Mouse (Mus musculus) neutrophil, adult 83 days (primary cell): Measurements from ENCODE around the gene Nkapl. TPM values are rescaled to one million over a fixed set of nuclear protein-coding genes. Genes with fewer than 3 reads are reported as not detected.

Experiments
- total RNA-seq, 2 experiments: library from RNA; stranded (reverse); gene quantifications; one replicate each; pipeline ENCODE4 v1.2.4; 2023

Nkapl gene
- not detected for total RNA-seq

DNA sequence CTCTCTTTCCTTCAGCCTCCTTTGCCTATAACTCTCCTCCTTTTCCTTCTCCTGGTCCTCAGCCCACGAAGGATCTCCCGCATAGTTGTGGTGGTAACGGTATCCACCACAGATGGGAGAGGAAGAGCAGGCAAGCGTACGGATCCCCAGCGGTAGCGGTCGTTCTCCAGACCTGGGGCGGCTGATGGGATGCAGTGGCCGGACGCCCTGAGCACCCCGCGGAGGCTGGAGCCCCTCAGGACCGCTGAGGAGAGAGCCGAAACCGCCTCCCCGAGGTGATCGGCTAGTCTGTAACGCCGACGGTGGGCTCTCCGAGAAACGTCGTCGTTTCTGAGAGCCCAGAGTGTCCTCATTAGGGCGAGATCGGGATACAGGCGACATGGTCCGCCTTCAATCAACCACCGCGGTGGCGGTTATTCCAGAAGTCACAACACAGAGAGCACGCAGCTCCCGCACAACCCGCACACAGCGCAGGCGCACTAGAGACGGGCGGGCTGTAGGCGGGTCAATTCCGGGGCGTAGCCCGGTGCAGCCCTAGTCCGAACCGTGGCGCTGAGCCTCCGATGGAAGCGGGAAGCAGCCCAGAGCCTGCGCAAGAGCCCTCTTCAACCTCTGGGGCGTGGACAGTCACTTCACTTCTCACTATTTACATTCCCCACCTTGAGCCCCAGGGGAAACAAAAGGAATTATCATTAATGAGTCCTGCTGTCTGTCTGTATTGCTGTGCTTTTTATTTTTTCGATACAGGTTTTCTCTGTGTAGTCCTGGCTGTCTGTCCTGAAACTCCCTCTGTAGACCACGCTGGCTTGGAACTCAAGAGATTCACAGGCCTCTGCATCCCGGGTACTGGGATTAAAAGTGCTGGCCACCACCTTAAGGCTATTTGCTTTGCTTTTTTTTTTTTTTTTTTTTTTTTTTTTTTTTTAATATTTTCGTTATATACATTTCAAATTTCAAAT lies at the start of gene Nkapl:
Gene Nkapl, minus strand, starts transcription at position 449 of the 959 bp plus-strand sequence.

DNA sequence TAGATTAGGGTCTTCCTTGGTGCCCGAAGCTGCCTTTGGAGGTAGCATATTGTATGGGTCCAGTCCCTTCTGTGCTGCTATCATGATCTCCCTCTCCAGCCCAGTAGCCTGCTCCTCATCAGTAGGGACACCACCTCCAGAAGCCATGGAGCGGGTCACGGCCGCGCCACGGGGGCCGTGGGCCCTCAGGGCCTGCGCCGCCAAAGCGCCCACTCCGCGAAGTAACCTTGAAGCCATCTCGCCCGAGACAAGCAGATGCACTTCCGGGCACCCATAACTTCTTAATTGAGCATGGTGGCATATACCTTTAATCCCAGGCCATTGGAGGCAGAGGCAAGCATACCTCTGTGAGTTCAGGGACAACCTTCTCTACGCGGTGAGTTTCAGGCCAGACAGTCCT lies 32.9 kb upstream of the Nkapl start, which contains the start of gene Gm11273:
Gene Gm11273, minus strand, starts transcription at position 237 of the 400 bp plus-strand sequence.

DNA sequence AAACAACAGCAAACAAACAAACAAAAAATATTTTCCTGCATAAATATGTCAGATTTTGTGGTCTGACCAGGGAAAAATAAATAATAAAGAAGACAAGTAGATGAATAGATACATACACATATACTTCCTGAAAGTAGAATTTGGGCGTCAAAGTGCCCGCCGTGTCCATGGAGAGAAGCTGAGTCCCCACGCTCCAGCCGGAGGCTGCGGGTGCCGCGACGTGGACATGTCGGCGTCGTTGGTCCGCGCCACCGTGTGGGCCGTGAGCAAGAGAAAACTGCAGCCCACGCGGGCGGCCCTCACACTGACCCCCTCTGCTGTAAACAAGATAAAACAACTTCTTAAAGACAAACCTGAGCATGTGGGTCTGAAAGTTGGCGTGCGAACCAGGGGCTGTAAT lies 26.8 kb upstream of the Nkapl start, which contains the start of gene AK157302:
Gene AK157302, plus strand, starts transcription at position 144 of the 400 bp plus-strand sequence.

DNA sequence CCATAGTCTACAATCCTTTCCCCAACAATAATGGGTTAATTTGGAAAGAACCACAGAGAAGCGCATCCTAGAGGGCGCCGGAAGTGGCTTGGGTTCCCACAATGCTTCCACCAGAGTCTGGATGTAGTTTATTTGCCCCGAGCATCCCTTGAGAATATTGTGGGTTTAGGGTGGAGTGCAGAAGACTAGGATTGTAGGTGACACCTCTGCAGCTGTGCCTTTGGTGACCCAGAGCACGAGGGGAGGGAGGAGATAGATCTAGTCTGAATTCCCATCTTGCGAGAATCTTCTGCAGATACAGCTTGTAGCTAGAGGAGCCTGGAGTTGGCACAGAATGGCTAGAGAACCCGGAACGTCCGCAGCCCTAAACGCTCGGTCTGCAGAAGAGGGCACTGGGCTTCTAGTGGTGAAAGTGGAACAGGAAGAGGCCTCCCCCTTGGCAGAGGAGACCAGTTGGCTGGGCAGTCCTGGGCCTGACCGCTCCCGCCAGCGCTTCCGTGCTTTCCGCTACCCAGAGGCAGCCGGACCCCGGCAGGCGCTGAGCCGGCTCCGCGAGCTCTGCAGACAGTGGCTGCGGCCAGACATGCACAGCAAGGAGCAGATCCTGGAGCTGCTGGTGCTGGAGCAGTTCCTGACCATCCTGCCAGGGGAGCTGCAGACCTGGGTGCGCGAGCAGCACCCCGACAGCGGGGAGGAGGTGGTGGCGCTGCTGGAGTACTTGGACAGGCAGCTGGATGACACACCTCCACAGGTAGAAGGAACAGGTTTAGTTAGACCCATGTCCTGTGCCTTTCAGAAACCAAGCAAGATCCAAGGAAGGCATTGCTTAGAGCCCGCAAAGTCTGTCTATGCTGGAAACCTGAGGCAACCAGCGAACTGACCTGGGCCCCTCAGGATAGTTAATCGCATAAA lies 10.7 kb upstream of the Nkapl start, which contains the start of the genes Zkscan4 and Gm10065:
Gene Zkscan4, plus strand, starts transcription at position 149 of the 912 bp plus-strand sequence.
Gene Gm10065, minus strand, starts transcription at position 683 of the 912 bp plus-strand sequence.

DNA sequence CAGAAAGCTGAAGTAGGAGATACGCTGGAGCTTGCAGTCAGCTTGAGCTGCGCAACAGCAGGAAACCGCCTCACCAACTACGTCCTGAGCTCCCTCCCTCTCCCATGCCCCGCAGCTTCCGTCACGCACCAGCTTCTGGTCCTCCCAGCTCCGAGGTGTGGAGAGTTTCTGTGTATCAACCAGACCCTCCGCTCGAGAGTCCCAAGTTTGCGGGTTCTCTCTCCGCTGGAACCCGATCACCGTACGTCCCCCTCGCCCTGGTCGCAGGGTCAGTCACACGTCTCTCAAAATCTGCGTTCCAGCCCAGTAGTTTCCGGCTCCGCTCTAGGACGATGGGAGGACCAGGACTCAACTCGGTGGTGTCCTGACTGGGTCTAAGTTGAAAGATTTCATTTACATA lies 14.9 kb downstream of the Nkapl start, which contains the start of gene Zscan26:
Gene Zscan26, minus strand, starts transcription at position 282 of the 400 bp plus-strand sequence.

DNA sequence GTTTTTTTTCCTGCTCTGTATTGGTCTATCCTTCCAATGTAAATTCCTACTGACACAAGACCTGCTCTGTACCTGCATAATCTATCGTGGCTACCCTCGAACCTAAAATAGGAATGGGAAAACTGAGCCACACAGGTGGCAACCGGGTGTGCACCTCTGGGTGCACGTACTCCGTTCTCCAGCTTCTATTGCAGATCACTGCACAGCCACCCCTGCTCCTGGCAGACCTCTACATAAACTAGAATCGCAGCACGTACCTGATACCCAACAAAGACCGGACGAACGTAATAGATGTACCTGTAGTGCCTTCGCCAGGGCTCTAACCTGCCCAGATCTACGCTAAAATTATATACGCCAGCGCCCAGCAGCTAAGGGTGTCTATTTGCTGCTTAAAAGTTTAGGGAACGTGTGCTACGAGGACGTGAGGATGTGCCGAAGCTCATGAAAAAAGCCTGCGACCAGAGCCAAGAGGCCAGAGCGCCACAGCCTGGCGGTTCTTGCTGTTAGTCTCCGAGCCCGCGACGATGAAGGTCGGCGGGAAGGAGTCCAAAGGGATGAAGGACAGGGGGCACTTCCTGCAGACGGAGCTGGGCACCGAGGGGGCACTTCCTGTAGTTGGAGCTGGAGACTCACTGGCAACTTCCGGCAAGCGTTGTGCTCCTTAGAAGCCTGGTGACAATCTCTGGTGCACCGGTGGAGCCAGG lies 27.7 kb downstream of the Nkapl start, which contains the start of gene Pgbd1:
Gene Pgbd1, minus strand, starts transcription at position 556 of the 704 bp plus-strand sequence.

Other genes starting within 250 kb of the Nkapl start
- gene Gpx5, start 175.8 kb downstream of the Nkapl start, total RNA-seq, result not detected
- not detected for gene Gpx6, start 156.4 kb downstream of the Nkapl start, total RNA-seq
- gene Olfr1367, start 121.6 kb downstream of the Nkapl start, total RNA-seq, result not detected
- 1 to 10 TPM; 2.3 to 2.9 TPM for gene Zscan12, start 105.7 kb downstream of the Nkapl start, total RNA-seq
- gene Zkscan3, start 65.8 kb downstream of the Nkapl start, total RNA-seq, result 10 to 100 TPM; 23.5 to 24.5 TPM
- gene Pgbd1, start 27.5 kb downstream of the Nkapl start, total RNA-seq, result not detected
- gene Zscan26, start 14.8 kb downstream of the Nkapl start, total RNA-seq, result 1 to 10 TPM; 8.4 to 9.1 TPM
- under 1 TPM in 1 of 2 experiments, not detected in 1; 0.22 TPM for gene Zkscan4, start 10.4 kb upstream of the Nkapl start, total RNA-seq
- not detected for gene Gm10065, start 10.9 kb upstream of the Nkapl start, total RNA-seq
- 1 to 10 TPM; 2.4 to 2.7 TPM for gene AK157302, start 26.7 kb upstream of the Nkapl start, total RNA-seq
- gene Gm11273, start 32.9 kb upstream of the Nkapl start, total RNA-seq, result 10 to 100 TPM; 11.5 to 12.9 TPM
- 1 to 10 TPM; 2.4 to 3.9 TPM for gene Zkscan8, start 62.6 kb upstream of the Nkapl start, total RNA-seq
- not detected for gene Olfr1366, start 74.3 kb upstream of the Nkapl start, total RNA-seq
- not detected for gene Olfr1535, start 91.4 kb upstream of the Nkapl start, total RNA-seq
- not detected for gene Olfr1364, start 113.2 kb upstream of the Nkapl start, total RNA-seq
- not detected for gene Olfr1362, start 145.5 kb upstream of the Nkapl start, total RNA-seq
- gene Olfr11, start 174.0 kb upstream of the Nkapl start, total RNA-seq, result not detected
- not detected for gene Olfr1361, start 194.9 kb upstream of the Nkapl start, total RNA-seq
- not detected for gene Olfr1360, start 208.9 kb upstream of the Nkapl start, total RNA-seq
- not detected for gene Olfr1359, start 229.6 kb upstream of the Nkapl start, total RNA-seq
- 1,000 to 10,000 TPM; 1,112 to 1,155 TPM for gene Hist1h2bl, start 247.6 kb upstream of the Nkapl start, total RNA-seq
- 100 to 1,000 TPM; 381 to 445 TPM for gene Hist1h2ai, start 247.9 kb upstream of the Nkapl start, total RNA-seq
- 1,000 to 10,000 TPM; 1,706 to 1,716 TPM for gene Hist1h3h, start 249.2 kb upstream of the Nkapl start, total RNA-seq